Mouse (Mus musculus): Measurements from ENCODE around the gene Adss. TPM values are rescaled to one million over a fixed set of nuclear protein-coding genes. Genes with fewer than 3 reads are reported as not detected.

Gene Adss
- polyA plus RNA-seq, 1 experiment = 70.8 TPM

GRCm38 (mm10) chr1:177729043-177730024, 67.0 kb downstream of the Adss start, which contains the start of gene 1700016C15Rik:
Gene 1700016C15Rik, plus strand, starts transcription at chr1:177729814.
- TF ChIP-seq POLR2A (IDR thresholded peaks at IDR 0.05; ENCODE audit: borderline replicate concordance, low read depth, low read length) (no peak), CTCF (IDR thresholded peaks at IDR 0.05; ENCODE audit: low read depth, low read length) (no peak)
- peaks cover 31% of the 10 kb centered on the region for H3K4me1 ChIP-seq (ENCODE audit: control insufficient read depth, insufficient read depth, low read length)
- H3K4me3 ChIP-seq (ENCODE audit: insufficient read depth, low read length) = no peak within 1 kb of the TSS
- no peak within 1 kb of the TSS for H3K27ac ChIP-seq (ENCODE audit: insufficient read depth, low read depth, low read length)

GRCm38 (mm10) chr1:177727883-177728525, 68.3 kb downstream of the Adss start:
- Histone ChIP-seq H3K4me3 (ENCODE audit: insufficient read depth, low read length) (no peak overlapping the region), H3K27ac (ENCODE audit: insufficient read depth, low read depth, low read length) (no peak overlapping the region), H3K4me1 (ENCODE audit: control insufficient read depth, insufficient read depth, low read length) (peaks cover 35% of the 10 kb centered on the region)
- TF ChIP-seq CTCF (IDR thresholded peaks at IDR 0.05; ENCODE audit: low read depth, low read length) (no peak), POLR2A (IDR thresholded peaks at IDR 0.05; ENCODE audit: borderline replicate concordance, low read depth, low read length) (no peak)

- H3K4me1 ChIP-seq (ENCODE audit: control insufficient read depth, insufficient read depth, low read length) = peaks cover 34% of the 10 kb centered on the region
- TF ChIP-seq CTCF (IDR thresholded peaks at IDR 0.05; ENCODE audit: low read depth, low read length) (no peak), POLR2A (IDR thresholded peaks at IDR 0.05; ENCODE audit: borderline replicate concordance, low read depth, low read length) (no peak)
- H3K4me3 ChIP-seq (ENCODE audit: insufficient read depth, low read length) = no peak overlapping the region
- H3K27ac ChIP-seq (ENCODE audit: insufficient read depth, low read depth, low read length) = no peak overlapping the region
These were observed 69.4 kb downstream of the Adss start for GRCm38 (mm10) chr1:177726870-177727269.

- Histone ChIP-seq H3K27ac (ENCODE audit: insufficient read depth, low read depth, low read length) (no peak overlapping the region), H3K4me3 (ENCODE audit: insufficient read depth, low read length) (no peak overlapping the region), H3K4me1 (ENCODE audit: control insufficient read depth, insufficient read depth, low read length) (peaks cover 27% of the 10 kb centered on the region)
- TF ChIP-seq POLR2A (IDR thresholded peaks at IDR 0.05; ENCODE audit: borderline replicate concordance, low read depth, low read length) (no peak), CTCF (IDR thresholded peaks at IDR 0.05; ENCODE audit: low read depth, low read length) (no peak)
These were observed 72.5 kb downstream of the Adss start for GRCm38 (mm10) chr1:177723786-177724185.

- Histone ChIP-seq H3K4me3 (ENCODE audit: insufficient read depth, low read length) (no peak overlapping the region), H3K27ac (ENCODE audit: insufficient read depth, low read depth, low read length) (no peak overlapping the region), H3K4me1 (ENCODE audit: control insufficient read depth, insufficient read depth, low read length) (peaks cover 35% of the 10 kb centered on the region)
- TF ChIP-seq CTCF (IDR thresholded peaks at IDR 0.05; ENCODE audit: low read depth, low read length) = no peak
- TF ChIP-seq POLR2A (IDR thresholded peaks at IDR 0.05; ENCODE audit: borderline replicate concordance, low read depth, low read length) = no peak
These were observed 77.3 kb downstream of the Adss start for GRCm38 (mm10) chr1:177719029-177719427.

GRCm38 (mm10) chr1:177718340-177719028, 77.8 kb downstream of the Adss start:
- Histone ChIP-seq H3K4me1 (ENCODE audit: control insufficient read depth, insufficient read depth, low read length) (peaks cover 35% of the 10 kb centered on the region), H3K27ac (ENCODE audit: insufficient read depth, low read depth, low read length) (no peak overlapping the region), H3K4me3 (ENCODE audit: insufficient read depth, low read length) (no peak overlapping the region)
- no peak for TF ChIP-seq POLR2A (IDR thresholded peaks at IDR 0.05; ENCODE audit: borderline replicate concordance, low read depth, low read length)
- TF ChIP-seq CTCF (IDR thresholded peaks at IDR 0.05; ENCODE audit: low read depth, low read length) = no peak

- H3K4me3 ChIP-seq (ENCODE audit: insufficient read depth, low read length) = no peak overlapping the region
- no peak overlapping the region for H3K27ac ChIP-seq (ENCODE audit: insufficient read depth, low read depth, low read length)
- peaks cover 38% of the 10 kb centered on the region for H3K4me1 ChIP-seq (ENCODE audit: control insufficient read depth, insufficient read depth, low read length)
- TF ChIP-seq POLR2A (IDR thresholded peaks at IDR 0.05; ENCODE audit: borderline replicate concordance, low read depth, low read length) (no peak), CTCF (IDR thresholded peaks at IDR 0.05; ENCODE audit: low read depth, low read length) (no peak)
These were observed 79.1 kb downstream of the Adss start for GRCm38 (mm10) chr1:177717057-177717835.

- Histone ChIP-seq H3K27ac (ENCODE audit: insufficient read depth, low read depth, low read length) (no peak overlapping the region), H3K4me3 (ENCODE audit: insufficient read depth, low read length) (no peak overlapping the region), H3K4me1 (ENCODE audit: control insufficient read depth, insufficient read depth, low read length) (peaks cover 44% of the 10 kb centered on the region)
- TF ChIP-seq CTCF (IDR thresholded peaks at IDR 0.05; ENCODE audit: low read depth, low read length) = no peak
- TF ChIP-seq POLR2A (IDR thresholded peaks at IDR 0.05; ENCODE audit: borderline replicate concordance, low read depth, low read length) = no peak
These were observed 79.9 kb downstream of the Adss start for GRCm38 (mm10) chr1:177716448-177716847.
